Mouse (Mus musculus) heart, adult 2 months (tissue): Measurements from ENCODE around the gene Mlycd.

Source experiments
- EP300 ChIP-seq: fragments of 200-500 bp; IDR thresholded peaks from 2 replicates; pipeline ENCODE4 v1.6.1; 2011; ENCODE audit warnings: low read depth, low read length, control low read depth; ENCODE audit not compliant: insufficient read depth
- POLR2A ChIP-seq: fragments of 200-500 bp; IDR thresholded peaks from 2 replicates; pipeline ENCODE4 v1.6.1; 2011; ENCODE audit warnings: mild to moderate bottlenecking, low read depth, low read length, control low read depth; ENCODE audit not compliant: insufficient read depth

DNA sequence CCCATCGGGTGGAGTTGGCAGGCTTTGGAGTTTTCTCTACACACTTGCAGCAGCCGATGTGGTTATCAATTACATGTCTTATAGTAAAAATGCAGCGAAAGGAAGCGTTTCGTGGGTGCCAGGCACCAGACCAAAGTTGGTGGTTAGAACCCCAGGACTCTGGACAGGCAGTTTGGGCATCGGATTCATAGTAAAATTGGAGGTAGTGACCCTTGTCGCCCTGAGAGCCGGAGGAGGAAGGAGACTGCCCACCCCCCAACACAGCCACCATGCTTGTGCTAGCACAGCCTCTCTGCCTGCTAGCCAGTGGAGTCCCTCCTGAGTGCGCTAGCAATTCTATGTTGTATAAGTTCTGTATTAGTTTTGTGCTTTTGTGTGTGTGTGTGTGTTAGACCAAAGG, 3.9 kb downstream of the Mlycd start:
- no peak for TF ChIP-seq POLR2A
- TF ChIP-seq EP300, result no peak
